Mouse (Mus musculus): ENCODE measurements around the gene Agmat. TPM values are rescaled to one million over a fixed set of nuclear protein-coding genes. Genes with fewer than 3 reads are reported as not detected.
A peak's percentile ranks its signal among the peaks of the same experiment; 100 is the strongest.
"Not testable (repeated sequence)": the region's sequence is repeated elsewhere in the genome, so short reads cannot be mapped to it uniquely, and the experiment has no call there.

The Agmat gene
- polyA plus RNA-seq, 1 experiment from 2014 or later, result 0.20 TPM

- H3K9ac ChIP-seq, result no peak overlapping the region
- WGBS, result 93% methylated on average over 3 of the region's 3 CpGs
- H3K4me3 ChIP-seq, result no peak overlapping the region
- H3K9me3 ChIP-seq, result no peaks in the 10 kb centered on the region
- peaks cover 47% of the 10 kb centered on the region for H3K36me3 ChIP-seq
- no peak overlapping the region for H3K4me2 ChIP-seq
- ATAC-seq (ENCODE audit: borderline replicate concordance, extremely low read depth, low FRiP score, low TSS enrichment), result no peak
- H3K4me1 ChIP-seq, result peaks cover 32% of the 10 kb centered on the region
- no peaks in the 10 kb centered on the region for H3K27me3 ChIP-seq
- no peak overlapping the region for H3K27ac ChIP-seq
Measured at GRCm38 (mm10) chr4:141765008-141765407, 18.5 kb downstream of the Agmat start.

GRCm38 (mm10) chr4:141766316-141766667 is 19.8 kb downstream of the Agmat start:
- H3K36me3 ChIP-seq, result peaks cover 52% of the 10 kb centered on the region
- H3K4me3 ChIP-seq, result no peak overlapping the region
- no peaks in the 10 kb centered on the region for H3K9me3 ChIP-seq
- no peak for ATAC-seq (ENCODE audit: borderline replicate concordance, extremely low read depth, low FRiP score, low TSS enrichment)
- peak overlapping the region; percentile 91 for H3K27ac ChIP-seq
- 64% methylated on average over 8 of the region's 8 CpGs for WGBS
- H3K27me3 ChIP-seq, result no peaks in the 10 kb centered on the region
- peak overlapping the region; percentile 21 for H3K4me2 ChIP-seq
- H3K4me1 ChIP-seq, result peaks cover 34% of the 10 kb centered on the region
- no peak overlapping the region for H3K9ac ChIP-seq

GRCm38 (mm10) chr4:141766668-141767352 is 20.3 kb downstream of the Agmat start:
- ATAC-seq (ENCODE audit: borderline replicate concordance, extremely low read depth, low FRiP score, low TSS enrichment), result peak; percentile 86
- Histone ChIP-seq H3K9me3 (no peaks in the 10 kb centered on the region), H3K4me2 (peak overlapping the region; percentile 21), H3K9ac (no peak overlapping the region), H3K4me1 (peaks cover 34% of the 10 kb centered on the region), H3K4me3 (no peak overlapping the region), H3K27me3 (no peaks in the 10 kb centered on the region), H3K27ac (peak overlapping the region; percentile 91), H3K36me3 (peaks cover 48% of the 10 kb centered on the region)
- WGBS, result 35% methylated on average over 19 of the region's 19 CpGs

- H3K27ac ChIP-seq, result peak overlapping the region; percentile 91
- H3K4me1 ChIP-seq, result peaks cover 34% of the 10 kb centered on the region
- H3K4me2 ChIP-seq, result peak overlapping the region; percentile 21
- WGBS, result 52% methylated on average over 19 of the region's 19 CpGs
- H3K27me3 ChIP-seq, result no peaks in the 10 kb centered on the region
- no peaks in the 10 kb centered on the region for H3K9me3 ChIP-seq
- H3K9ac ChIP-seq, result no peak overlapping the region
- peak; percentile 79 for ATAC-seq (ENCODE audit: borderline replicate concordance, extremely low read depth, low FRiP score, low TSS enrichment)
- H3K4me3 ChIP-seq, result no peak overlapping the region
- peaks cover 42% of the 10 kb centered on the region for H3K36me3 ChIP-seq
Measured at GRCm38 (mm10) chr4:141767353-141768036, 21.0 kb downstream of the Agmat start.

GRCm38 (mm10) chr4:141769501-141770160 is 23.2 kb downstream of the Agmat start:
- Histone ChIP-seq H3K4me1 (peaks cover 34% of the 10 kb centered on the region), H3K36me3 (peaks cover 37% of the 10 kb centered on the region), H3K27me3 (no peaks in the 10 kb centered on the region), H3K27ac (no peak overlapping the region), H3K9ac (no peak overlapping the region), H3K4me3 (no peak overlapping the region), H3K9me3 (no peaks in the 10 kb centered on the region), H3K4me2 (no peak overlapping the region)
- WGBS, result 38% methylated on average over 8 of the region's 8 CpGs
- no peak for ATAC-seq (ENCODE audit: borderline replicate concordance, extremely low read depth, low FRiP score, low TSS enrichment)

GRCm38 (mm10) chr4:141771823-141772222 is 25.4 kb downstream of the Agmat start:
- no peak overlapping the region for H3K4me2 ChIP-seq
- no peak overlapping the region for H3K4me3 ChIP-seq
- no peaks in the 10 kb centered on the region for H3K9me3 ChIP-seq
- 85% methylated on average over 8 of the region's 8 CpGs for WGBS
- H3K4me1 ChIP-seq, result peaks cover 26% of the 10 kb centered on the region
- H3K27me3 ChIP-seq, result no peaks in the 10 kb centered on the region
- H3K9ac ChIP-seq, result no peak overlapping the region
- no peak for ATAC-seq (ENCODE audit: borderline replicate concordance, extremely low read depth, low FRiP score, low TSS enrichment)
- peaks cover 47% of the 10 kb centered on the region for H3K36me3 ChIP-seq
- no peak overlapping the region for H3K27ac ChIP-seq

GRCm38 (mm10) chr4:141773019-141773418 is 26.5 kb downstream of the Agmat start:
- not testable (repeated sequence) for H3K9me3 ChIP-seq; H3K9ac ChIP-seq; H3K27ac ChIP-seq; H3K4me3 ChIP-seq; H3K27me3 ChIP-seq; ATAC-seq (ENCODE audit: borderline replicate concordance, extremely low read depth, low FRiP score, low TSS enrichment); H3K4me2 ChIP-seq
- Histone ChIP-seq H3K4me1 (peaks cover 14% of the 10 kb centered on the region; the same call in 1 of the 2 replicates), H3K36me3 (peaks cover 47% of the 10 kb centered on the region)
- 86% methylated on average over 4 of the region's 4 CpGs for WGBS

GRCm38 (mm10) chr4:141779828-141780227 is 33.4 kb downstream of the Agmat start:
- ATAC-seq (ENCODE audit: borderline replicate concordance, extremely low read depth, low FRiP score, low TSS enrichment), result no peak
- Histone ChIP-seq H3K4me1 (no peaks in the 10 kb centered on the region), H3K9me3 (no peaks in the 10 kb centered on the region), H3K27ac (no peak overlapping the region), H3K4me2 (no peak overlapping the region), H3K36me3 (peaks cover 62% of the 10 kb centered on the region), H3K27me3 (no peaks in the 10 kb centered on the region), H3K4me3 (no peak overlapping the region), H3K9ac (no peak overlapping the region)
- WGBS, result 76% methylated on average over 8 of the region's 8 CpGs

- Histone ChIP-seq H3K9me3 (no peaks in the 10 kb centered on the region), H3K4me1 (peaks cover 9% of the 10 kb centered on the region; the same call in 1 of the 2 replicates), H3K4me3 (no peak overlapping the region), H3K36me3 (peaks cover 48% of the 10 kb centered on the region), H3K27me3 (no peaks in the 10 kb centered on the region), H3K4me2 (no peak overlapping the region), H3K9ac (no peak overlapping the region), H3K27ac (no peak overlapping the region)
- 96% methylated on average over 8 of the region's 8 CpGs for WGBS
- ATAC-seq (ENCODE audit: borderline replicate concordance, extremely low read depth, low FRiP score, low TSS enrichment), result no peak
Measured at GRCm38 (mm10) chr4:141781201-141781985, 34.9 kb downstream of the Agmat start.

- Histone ChIP-seq H3K9ac (no peak overlapping the region), H3K4me1 (peaks cover 19% of the 10 kb centered on the region), H3K4me3 (no peak overlapping the region), H3K27ac (no peak overlapping the region), H3K36me3 (peaks cover 40% of the 10 kb centered on the region), H3K9me3 (no peaks in the 10 kb centered on the region), H3K4me2 (no peak overlapping the region), H3K27me3 (no peaks in the 10 kb centered on the region)
- 78% methylated on average over 5 of the region's 5 CpGs for WGBS
- ATAC-seq (ENCODE audit: borderline replicate concordance, extremely low read depth, low FRiP score, low TSS enrichment), result no peak
Measured at GRCm38 (mm10) chr4:141784835-141785234, 38.4 kb downstream of the Agmat start.

- WGBS, result 59% methylated on average over 13 of the region's 13 CpGs
- Histone ChIP-seq H3K4me3 (no peak overlapping the region), H3K9me3 (no peaks in the 10 kb centered on the region), H3K36me3 (peaks cover 30% of the 10 kb centered on the region), H3K9ac (no peak overlapping the region), H3K27me3 (no peaks in the 10 kb centered on the region), H3K4me2 (no peak overlapping the region; the same call in 1 of the 2 replicates), H3K27ac (peak overlapping the region; percentile 60), H3K4me1 (peaks cover 24% of the 10 kb centered on the region)
- ATAC-seq (ENCODE audit: borderline replicate concordance, extremely low read depth, low FRiP score, low TSS enrichment), result no peak
Measured at GRCm38 (mm10) chr4:141786141-141786540, 39.7 kb downstream of the Agmat start.

Measured in lung, embryonic 15.5 days (tissue).